Mouse (Mus musculus): ENCODE measurements around the gene Tcl1b1. TPM values are rescaled to one million over a fixed set of nuclear protein-coding genes. Genes with fewer than 3 reads are reported as not detected.

Tcl1b1 gene
- polyA plus RNA-seq, 1 experiment from 2014 or later, result not detected

- no peak for ATAC-seq
- no peak overlapping the region for H3K4me2 ChIP-seq (ENCODE audit: low read length)
- no peaks in the 10 kb centered on the region for H3K9me3 ChIP-seq (replicated peaks; ENCODE audit: control insufficient read depth, low read length)
- no peak overlapping the region for H3K4me3 ChIP-seq (ENCODE audit: low read depth, low read length)
- no peaks in the 10 kb centered on the region for H3K36me3 ChIP-seq (ENCODE audit: control insufficient read depth, insufficient read depth, low read length)
- no peak overlapping the region for H3K9ac ChIP-seq (ENCODE audit: low read length)
- DNase-seq (ENCODE audit: low spot score), result no peak
- no peaks in the 10 kb centered on the region for H3K27me3 ChIP-seq (replicated peaks; ENCODE audit: control insufficient read depth, insufficient read depth, low read length)
- H3K27ac ChIP-seq (ENCODE audit: low read depth, low read length), result no peak overlapping the region
- 89% methylated on average over 7 of the region's 7 CpGs for WGBS
- H3K4me1 ChIP-seq (ENCODE audit: control insufficient read depth, insufficient read depth, low read length), result no peaks in the 10 kb centered on the region
These were observed 49.7 kb downstream of the Tcl1b1 start for GRCm38 (mm10) chr12:105209231-105209630.

Other genes with a start within 250 kb of the Tcl1b1 start
- gene Syne3, start 149.9 kb upstream of the Tcl1b1 start, polyA plus RNA-seq (2014; fragmentation: Nextera tagmentation; extraction: Ambion mirVana), result 0.08 and 0.22 TPM in 2 replicates
- gene Glrx5, start 127.0 kb upstream of the Tcl1b1 start, polyA plus RNA-seq (2014; fragmentation: Nextera tagmentation; extraction: Ambion mirVana), result 154 and 173 TPM in 2 replicates
- not detected in 2 replicates for gene Tcl1b2, start 13.7 kb upstream of the Tcl1b1 start, polyA plus RNA-seq (2014; fragmentation: Nextera tagmentation; extraction: Ambion mirVana)
- gene Tcl1b5, start 16.7 kb downstream of the Tcl1b1 start, polyA plus RNA-seq (2014; fragmentation: Nextera tagmentation; extraction: Ambion mirVana), result not detected in 2 replicates
- gene Tcl1b3, start 31.4 kb downstream of the Tcl1b1 start, polyA plus RNA-seq (2014; fragmentation: Nextera tagmentation; extraction: Ambion mirVana), result not detected in 2 replicates
- gene Tcl1b4, start 42.3 kb downstream of the Tcl1b1 start, polyA plus RNA-seq (2014; fragmentation: Nextera tagmentation; extraction: Ambion mirVana), result not detected in 2 replicates
- not detected in 2 replicates for gene Tcl1, start 63.1 kb downstream of the Tcl1b1 start, polyA plus RNA-seq (2014; fragmentation: Nextera tagmentation; extraction: Ambion mirVana)
- 4.4 and 6.6 TPM in 2 replicates for gene Tunar, start 174.2 kb downstream of the Tcl1b1 start, polyA plus RNA-seq (2014; fragmentation: Nextera tagmentation; extraction: Ambion mirVana)